Mouse (Mus musculus): ENCODE measurements around the gene Rapsn. TPM values are rescaled to one million over a fixed set of nuclear protein-coding genes. Genes with fewer than 3 reads are reported as not detected.
A peak's percentile ranks its signal among the peaks of the same experiment; 100 is the strongest.

Gene Rapsn
- polyA plus RNA-seq, 2 experiments: 0.55 to 1.1 TPM

DNA sequence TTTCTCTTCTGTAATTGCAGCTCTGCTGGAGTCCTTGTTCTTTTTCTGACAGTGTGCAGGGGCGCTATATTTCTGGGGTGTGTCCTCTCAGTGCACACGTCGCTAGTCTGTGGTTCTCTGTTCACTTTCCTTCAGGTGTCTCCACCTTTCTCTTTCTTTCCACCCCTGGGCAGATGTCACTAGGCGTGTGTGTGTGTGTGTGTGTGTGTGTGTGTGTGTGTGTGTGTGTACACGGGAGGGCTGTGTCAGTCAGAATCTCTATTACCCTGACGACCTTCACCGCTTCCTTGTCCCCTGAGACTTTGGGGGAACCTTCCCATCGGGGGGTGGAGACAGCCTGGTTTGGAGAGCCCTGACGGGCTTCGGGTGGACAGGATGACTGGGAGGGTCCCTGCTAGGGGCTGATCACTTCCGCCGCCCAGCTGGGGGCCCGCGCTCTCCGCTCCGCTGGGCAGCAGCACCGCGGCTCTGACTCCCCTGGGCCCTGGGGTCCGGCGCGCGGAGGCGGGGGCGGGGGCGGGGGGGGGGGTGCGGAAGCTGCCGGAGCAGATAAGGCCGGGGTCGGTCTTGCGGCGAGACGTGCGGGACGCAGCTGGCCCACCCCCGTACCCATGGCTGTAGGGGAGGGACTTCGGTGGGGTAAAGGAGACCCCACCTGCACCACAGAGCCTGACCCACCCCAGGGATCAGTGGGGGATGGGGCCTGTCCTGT, 43.0 kb downstream of the Rapsn start:
- no peak for DNase-seq (ENCODE audit: low read depth in 3 of 3, low spot score in 3 of 3)
- Histone ChIP-seq H3K4me3 (ENCODE audit: insufficient read depth in 1 of 2, low read depth in 2 of 2, low read length in 2 of 2) (peak overlapping the region; percentile 45 to 48), H3K4me1 (replicated peaks; ENCODE audit: control insufficient read depth in 2 of 2, insufficient read depth in 2 of 2, low read length in 1 of 2) (peaks cover 2 to 8% of the 10 kb centered on the region in 2 experiments; a peak in 1 of 4 replicates), H3K9ac (replicated peaks) (peak overlapping the region; percentile 34), H3K4me2 (ENCODE audit: low read depth) (peak overlapping the region; percentile 69), H3K9me3 (ENCODE audit: control insufficient read depth, low read length) (no peaks in the 10 kb centered on the region), H3K36me3 (replicated peaks; ENCODE audit: control insufficient read depth, insufficient read depth, low read depth) (no peaks in the 10 kb centered on the region), H3K27me3 (ENCODE audit: control insufficient read depth, insufficient read depth, low read length) (no peaks in the 10 kb centered on the region), H3K27ac (no peak overlapping the region)
- ATAC-seq (ENCODE audit: insufficient read depth): peak; percentile 34; the same call in 1 of the 2 replicates
- TF ChIP-seq EP300 (IDR thresholded peaks at IDR 0.05; ENCODE audit: low read depth) (no peak), CTCF (IDR thresholded peaks at IDR 0.05; ENCODE audit: low read depth) (no peak)
- WGBS (ENCODE audit: insufficient replicate concordance): 2% methylated on average over 36 of the region's 36 CpGs

- Histone ChIP-seq H3K4me2 (ENCODE audit: low read depth) (peak overlapping the region; percentile 69), H3K27ac (no peak overlapping the region), H3K9ac (replicated peaks) (peak overlapping the region; percentile 34), H3K4me3 (ENCODE audit: insufficient read depth in 1 of 2, low read depth in 2 of 2, low read length in 2 of 2) (peak overlapping the region; percentile 41 to 48), H3K27me3 (ENCODE audit: control insufficient read depth, insufficient read depth, low read length) (no peaks in the 10 kb centered on the region), H3K9me3 (ENCODE audit: control insufficient read depth, low read length) (no peaks in the 10 kb centered on the region), H3K36me3 (replicated peaks; ENCODE audit: control insufficient read depth, insufficient read depth, low read depth) (no peaks in the 10 kb centered on the region), H3K4me1 (replicated peaks; ENCODE audit: control insufficient read depth in 2 of 2, insufficient read depth in 2 of 2, low read length in 1 of 2) (peaks cover 2 to 11% of the 10 kb centered on the region in 2 experiments; a peak in 1 of 4 replicates)
- TF ChIP-seq EP300 (IDR thresholded peaks at IDR 0.05; ENCODE audit: low read depth): no peak
- DNase-seq (ENCODE audit: low read depth in 3 of 3, low spot score in 3 of 3): no peak
- no peak for ATAC-seq (ENCODE audit: insufficient read depth)
- WGBS (ENCODE audit: insufficient replicate concordance): 22% methylated on average over 5 of the region's 5 CpGs
These were observed 43.6 kb downstream of the Rapsn start for GRCm38 (mm10) chr2:91079026-91079384.

DNA sequence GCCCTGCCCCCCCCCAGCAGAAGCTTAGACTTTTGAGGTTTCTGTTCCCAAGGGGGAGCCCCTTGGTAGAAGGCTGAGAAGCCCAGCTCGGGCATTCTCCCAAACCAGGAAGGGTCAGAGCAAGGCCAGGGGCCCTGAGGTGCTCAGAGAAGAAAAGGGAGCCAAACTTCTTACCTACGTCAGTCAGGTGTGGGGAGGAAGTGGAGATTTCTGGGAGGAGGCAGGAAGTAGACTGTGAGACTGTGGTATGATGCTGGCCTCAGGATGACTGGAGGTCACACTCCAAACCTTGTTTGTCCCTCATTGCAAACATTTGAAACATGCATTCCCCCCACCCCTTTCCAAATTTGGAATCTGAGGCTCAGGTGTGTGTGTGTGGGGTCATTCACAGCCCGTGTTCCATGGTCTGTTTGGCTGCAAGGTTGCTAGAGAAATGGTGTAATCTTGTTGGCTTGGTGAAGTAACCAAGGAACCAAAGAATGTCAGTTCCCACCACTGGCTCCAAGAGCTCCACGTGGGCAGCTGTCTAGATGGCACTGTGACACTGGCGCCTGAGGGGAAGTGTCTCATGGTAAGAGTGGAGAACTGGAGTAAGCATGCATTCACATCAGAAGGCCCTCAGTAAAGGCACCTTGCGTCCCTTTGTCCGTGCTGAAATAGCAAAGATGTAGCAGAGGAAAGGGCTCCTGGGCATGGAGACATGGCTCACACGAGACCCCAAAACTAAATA, 45.5 kb downstream of the Rapsn start:
- no peak overlapping the region for H3K9ac ChIP-seq (replicated peaks)
- no peak for DNase-seq (ENCODE audit: low read depth in 3 of 3, low spot score in 3 of 3)
- H3K36me3 ChIP-seq (replicated peaks; ENCODE audit: control insufficient read depth, insufficient read depth, low read depth): no peaks in the 10 kb centered on the region
- no peak overlapping the region for H3K4me2 ChIP-seq (ENCODE audit: low read depth)
- peaks cover 2 to 11% of the 10 kb centered on the region in 2 experiments; a peak in 2 of 4 replicates for H3K4me1 ChIP-seq (replicated peaks; ENCODE audit: control insufficient read depth in 2 of 2, insufficient read depth in 2 of 2, low read length in 1 of 2)
- TF ChIP-seq CTCF (IDR thresholded peaks at IDR 0.05; ENCODE audit: low read depth) (no peak), EP300 (IDR thresholded peaks at IDR 0.05; ENCODE audit: low read depth) (no peak)
- H3K4me3 ChIP-seq (ENCODE audit: insufficient read depth in 1 of 2, low read depth in 2 of 2, low read length in 2 of 2): no peak overlapping the region
- no peak for ATAC-seq (ENCODE audit: insufficient read depth)
- H3K27ac ChIP-seq: no peak overlapping the region
- 53% methylated on average over 8 of the region's 8 CpGs for WGBS (ENCODE audit: insufficient replicate concordance)
- no peaks in the 10 kb centered on the region for H3K27me3 ChIP-seq (ENCODE audit: control insufficient read depth, insufficient read depth, low read length)
- H3K9me3 ChIP-seq (ENCODE audit: control insufficient read depth, low read length): no peaks in the 10 kb centered on the region

- DNase-seq (ENCODE audit: low read depth in 3 of 3, low spot score in 3 of 3): no peak
- Histone ChIP-seq H3K9me3 (ENCODE audit: control insufficient read depth, low read length) (no peaks in the 10 kb centered on the region), H3K4me1 (replicated peaks; ENCODE audit: control insufficient read depth in 2 of 2, insufficient read depth in 2 of 2, low read length in 1 of 2) (peaks cover 2 to 11% of the 10 kb centered on the region in 2 experiments; a peak in 2 of 4 replicates), H3K4me3 (ENCODE audit: insufficient read depth in 1 of 2, low read depth in 2 of 2, low read length in 2 of 2) (no peak within 1 kb of the TSS; a peak in 1 of 4 replicates), H3K27ac (no peak within 1 kb of the TSS), H3K36me3 (replicated peaks; ENCODE audit: control insufficient read depth, insufficient read depth, low read depth) (no peaks in the 10 kb centered on the region), H3K4me2 (ENCODE audit: low read depth) (peak within 1 kb of the TSS; percentile 27), H3K9ac (replicated peaks) (no peak within 1 kb of the TSS), H3K27me3 (ENCODE audit: control insufficient read depth, insufficient read depth, low read length) (no peaks in the 10 kb centered on the region)
- 47% methylated on average over 13 of the region's 13 CpGs for WGBS (ENCODE audit: insufficient replicate concordance)
- ATAC-seq (ENCODE audit: insufficient read depth): no peak
- no peak for TF ChIP-seq CTCF (IDR thresholded peaks at IDR 0.05; ENCODE audit: low read depth)
- TF ChIP-seq EP300 (IDR thresholded peaks at IDR 0.05; ENCODE audit: low read depth): no peak
These were observed 46.6 kb downstream of the Rapsn start, which contains the start of gene Spi1 for GRCm38 (mm10) chr2:91081775-91082695. Gene Spi1 (plus strand): TSS chr2:91082390.
